Mouse (Mus musculus) hindbrain, embryonic 14.5 days (tissue): ENCODE results near the gene Gpam. TPM values are rescaled to one million over a fixed set of nuclear protein-coding genes. Genes with fewer than 3 reads are reported as not detected.

ENCODE experiments used
- ATAC-seq: fragments of 200-750 bp; cut with Nextera tagmentation; 2 replicates; pipeline ENCODE4 v1.8.0; 2017; ENCODE audit warnings: moderate number of reproducible peaks, mild to moderate bottlenecking, moderate TSS enrichment, moderate library complexity; ENCODE audit not compliant: low FRiP score
- DNase-seq: peaks from one replicate; pipeline ENCODE4 v3.0.0-alpha.2; 2015; ENCODE audit warnings: low spot score
- H3K27ac ChIP-seq: fragments of 300-500 bp; sonication (generic); 2 replicates; pipeline ENCODE4 v1.5.1; 2014; ENCODE audit warnings: mild to moderate bottlenecking, moderate library complexity
- H3K27me3 ChIP-seq: fragments of 300-500 bp; sonication (generic); 2 replicates; pipeline ENCODE4 v1.6.1; 2014; ENCODE audit warnings: mild to moderate bottlenecking, low read length, mixed read lengths; ENCODE audit not compliant: control insufficient read depth, insufficient read depth
- H3K36me3 ChIP-seq: fragments of 300-500 bp; sonication (generic); replicated peaks from 2 replicates; pipeline ENCODE4 v1.6.1; 2014; ENCODE audit not compliant: control insufficient read depth, insufficient read depth
- H3K4me1 ChIP-seq: fragments of 300-500 bp; sonication (generic); replicated peaks from 2 replicates; pipeline ENCODE4 v1.6.1; 2014; ENCODE audit warnings: antibody characterized with exemption, low read length, mixed read lengths; ENCODE audit not compliant: control insufficient read depth, insufficient read depth
- H3K4me2 ChIP-seq: fragments of 300-500 bp; sonication (generic); replicated peaks from 2 replicates; pipeline ENCODE4 v1.6.1; 2014; ENCODE audit warnings: mild to moderate bottlenecking, moderate library complexity
- H3K4me3 ChIP-seq: fragments of 300-500 bp; sonication (generic); replicated peaks from 2 replicates; pipeline ENCODE4 v1.5.1; 2014; ENCODE audit warnings: mild to moderate bottlenecking, low read length
- H3K9ac ChIP-seq: fragments of 300-500 bp; sonication (generic); 2 replicates; pipeline ENCODE4 v1.6.1; 2014
- H3K9me3 ChIP-seq: fragments of 300-500 bp; sonication (generic); 2 replicates; pipeline ENCODE4 v1.6.1; 2016; ENCODE audit warnings: low read length; ENCODE audit not compliant: control insufficient read depth
- WGBS: fragments of 180-500 bp; shearing (Covaris S2); extraction: QIAGEN DNeasy Blood & Tissue Kit; methylation state at CpG from one replicate; pipeline ENCODE4 v1.1.7; 2014; 5-methylcytosine and 5-hydroxymethylcytosine counted together
- polyA plus RNA-seq: library from polyadenylated mRNA; unstranded; fragments of >200 nt; fragmentation: Nextera tagmentation; extraction: Ambion mirVana; gene quantifications from 2 replicates; pipeline ENCODE4 v1.2.1, GENCODE M21; 2014

Gpam gene
- polyA plus RNA-seq, 1 experiment from 2014 or later: 26.8 TPM

GRCm38 (mm10) chr19:55132476-55132875 is 5.4 kb upstream of the Gpam start:
- 82% methylated on average over 3 of the region's 3 CpGs for WGBS
- H3K27me3 ChIP-seq: no peaks in the 10 kb centered on the region

GRCm38 (mm10) chr19:55131747-55132146 is 4.7 kb upstream of the Gpam start:
- Histone ChIP-seq H3K4me1 (no peaks in the 10 kb centered on the region), H3K9ac (no peak overlapping the region), H3K27ac (no peak overlapping the region), H3K9me3 (no peaks in the 10 kb centered on the region), H3K4me3 (no peak overlapping the region), H3K36me3 (no peaks in the 10 kb centered on the region), H3K27me3 (no peaks in the 10 kb centered on the region), H3K4me2 (no peak overlapping the region)
- no peak for ATAC-seq
- DNase-seq: no peak
- WGBS: 37% methylated on average over 1 of the region's 1 CpGs

More at GRCm38 (mm10) chr19:55132476-55132875, 5.4 kb upstream of the Gpam start:
- Histone ChIP-seq H3K36me3 (no peaks in the 10 kb centered on the region), H3K4me1 (peaks cover 4% of the 10 kb centered on the region; the same call in 1 of the 2 replicates), H3K9me3 (no peaks in the 10 kb centered on the region), H3K27ac (no peak overlapping the region), H3K4me3 (no peak overlapping the region), H3K9ac (no peak overlapping the region), H3K4me2 (no peak overlapping the region)
- no peak for ATAC-seq
- no peak for DNase-seq

DNA sequence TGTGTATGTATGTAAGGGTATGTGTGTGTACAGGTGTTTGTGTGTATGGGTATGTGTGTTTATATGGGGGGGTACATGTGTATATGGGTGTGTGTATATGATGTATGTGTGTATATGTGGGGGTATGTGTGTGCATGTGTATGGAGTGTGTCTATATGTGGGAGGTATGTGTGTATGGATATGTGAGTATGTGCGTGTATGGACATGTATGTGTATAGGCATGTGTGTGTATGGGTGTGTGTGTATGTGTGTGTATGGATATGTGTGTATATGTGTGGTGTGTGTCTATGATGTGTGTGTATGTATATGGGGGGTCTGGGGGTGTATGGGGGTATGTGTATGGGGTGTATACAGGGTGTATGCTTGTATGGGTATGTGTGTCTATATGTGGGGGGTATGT is 1.4 kb upstream of the Gpam start:
- H3K27me3 ChIP-seq: no peaks in the 10 kb centered on the region
- H3K4me2 ChIP-seq: no peak overlapping the region
- ATAC-seq (no peak), DNase-seq (no peak)
- no peak overlapping the region for H3K27ac ChIP-seq
- no peaks in the 10 kb centered on the region for H3K36me3 ChIP-seq
- no peak overlapping the region for H3K4me3 ChIP-seq
- no peaks in the 10 kb centered on the region for H3K9me3 ChIP-seq
- 95% methylated on average over 1 of the region's 1 CpGs for WGBS
- H3K4me1 ChIP-seq: peaks cover under 1% of the 10 kb centered on the region; the same call in 1 of the 2 replicates
- no peak overlapping the region for H3K9ac ChIP-seq

GRCm38 (mm10) chr19:55125456-55125855 is 1.6 kb downstream of the Gpam start:
- H3K27ac ChIP-seq: no peak overlapping the region
- peaks cover 13% of the 10 kb centered on the region for H3K4me1 ChIP-seq
- H3K9me3 ChIP-seq: no peaks in the 10 kb centered on the region
- no peak overlapping the region for H3K4me3 ChIP-seq
- H3K36me3 ChIP-seq: no peaks in the 10 kb centered on the region
- 91% methylated on average over 3 of the region's 3 CpGs for WGBS
- H3K27me3 ChIP-seq: no peaks in the 10 kb centered on the region
- ATAC-seq (no peak), DNase-seq (no peak)
- H3K9ac ChIP-seq: no peak overlapping the region
- H3K4me2 ChIP-seq: no peak overlapping the region

- H3K4me3 ChIP-seq: no peak overlapping the region
- H3K4me2 ChIP-seq: no peak overlapping the region
- no peaks in the 10 kb centered on the region for H3K9me3 ChIP-seq
- 19% methylated on average over 11 of the region's 11 CpGs for whole genome bisulfite sequencing
- DNase-seq (peak; percentile 34), ATAC-seq (peak; percentile 80)
- no peaks in the 10 kb centered on the region for H3K36me3 ChIP-seq
- H3K4me1 ChIP-seq: peaks cover 13% of the 10 kb centered on the region
- H3K27me3 ChIP-seq: no peaks in the 10 kb centered on the region
- H3K27ac ChIP-seq: peak overlapping the region; percentile 67
- H3K9ac ChIP-seq: no peak overlapping the region
Observed at GRCm38 (mm10) chr19:55123001-55123536, 4.0 kb downstream of the Gpam start.

GRCm38 (mm10) chr19:55122351-55122980 is 4.6 kb downstream of the Gpam start:
- Histone ChIP-seq H3K4me2 (no peak overlapping the region), H3K9me3 (no peaks in the 10 kb centered on the region), H3K27me3 (no peaks in the 10 kb centered on the region), H3K4me1 (peaks cover 13% of the 10 kb centered on the region), H3K36me3 (no peaks in the 10 kb centered on the region), H3K4me3 (no peak overlapping the region), H3K27ac (peak overlapping the region; percentile 67), H3K9ac (no peak overlapping the region)
- DNase-seq (peak; percentile 39), ATAC-seq (peak; percentile 80)
- WGBS: 41% methylated on average over 4 of the region's 4 CpGs

DNA sequence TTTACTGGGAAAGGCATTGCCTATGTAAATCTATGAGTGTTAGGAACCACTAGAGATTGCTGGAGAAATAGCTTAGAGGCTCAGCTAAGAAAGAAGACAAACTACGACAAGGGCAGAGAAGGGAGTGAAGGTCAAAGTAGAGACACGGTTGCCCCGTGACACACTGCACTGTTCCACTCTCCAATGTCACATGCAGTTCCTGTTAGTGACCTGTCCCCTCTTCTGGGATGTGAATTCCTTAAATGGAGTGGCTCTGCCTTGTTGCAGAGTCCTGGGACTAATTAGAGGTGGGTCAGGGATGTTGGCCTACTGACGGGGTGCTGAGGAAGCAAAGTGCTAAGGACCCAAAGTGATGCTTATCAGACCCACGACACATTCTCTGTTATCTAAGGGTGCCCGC is 5.2 kb downstream of the Gpam start:
- H3K4me2 ChIP-seq: no peak overlapping the region
- H3K4me1 ChIP-seq: peaks cover 13% of the 10 kb centered on the region
- no peak overlapping the region for H3K4me3 ChIP-seq
- H3K36me3 ChIP-seq: no peaks in the 10 kb centered on the region
- no peak for DNase-seq
- no peaks in the 10 kb centered on the region for H3K9me3 ChIP-seq
- H3K9ac ChIP-seq: no peak overlapping the region
- H3K27me3 ChIP-seq: no peaks in the 10 kb centered on the region
- peak overlapping the region; percentile 54; the same call in 1 of the 2 replicates for H3K27ac ChIP-seq
- no peak for ATAC-seq
- 69% methylated on average over 6 of the region's 6 CpGs for WGBS

GRCm38 (mm10) chr19:55120518-55121244 is 6.4 kb downstream of the Gpam start:
- H3K27me3 ChIP-seq: no peaks in the 10 kb centered on the region
- H3K27ac ChIP-seq: no peak overlapping the region
- no peak overlapping the region for H3K4me2 ChIP-seq
- H3K9me3 ChIP-seq: no peaks in the 10 kb centered on the region
- H3K4me3 ChIP-seq: no peak overlapping the region
- DNase-seq: no peak
- H3K36me3 ChIP-seq: no peaks in the 10 kb centered on the region
- 36% methylated on average over 11 of the region's 11 CpGs for WGBS
- peaks cover 13% of the 10 kb centered on the region for H3K4me1 ChIP-seq
- ATAC-seq: no peak
- no peak overlapping the region for H3K9ac ChIP-seq

DNA sequence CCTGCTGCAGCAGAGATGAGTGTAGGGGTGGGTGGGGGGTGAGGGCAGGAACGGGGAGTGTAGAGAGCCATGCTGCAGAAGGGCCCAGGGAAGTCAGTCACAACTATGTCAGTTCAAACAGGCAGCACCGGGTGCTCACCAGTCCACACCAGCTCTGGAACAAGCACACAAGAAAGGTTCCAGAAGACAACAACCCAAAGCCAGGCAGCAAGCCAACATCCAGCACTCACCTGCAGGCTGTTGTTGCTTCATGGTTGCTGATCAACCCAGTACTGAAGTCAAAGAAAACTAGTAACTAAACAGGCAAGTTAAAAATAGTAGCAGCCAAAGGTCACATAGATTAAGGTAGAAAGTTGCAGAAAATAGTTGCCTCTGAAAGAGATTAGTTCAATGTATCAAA is 7.5 kb downstream of the Gpam start:
- H3K4me3 ChIP-seq: no peak overlapping the region
- H3K27ac ChIP-seq: no peak overlapping the region
- no peak for DNase-seq
- H3K9me3 ChIP-seq: no peaks in the 10 kb centered on the region
- peaks cover 13% of the 10 kb centered on the region for H3K4me1 ChIP-seq
- H3K27me3 ChIP-seq: no peaks in the 10 kb centered on the region
- no peaks in the 10 kb centered on the region for H3K36me3 ChIP-seq
- WGBS: 93% methylated on average over 2 of the region's 2 CpGs
- H3K9ac ChIP-seq: no peak overlapping the region
- no peak for ATAC-seq
- no peak overlapping the region for H3K4me2 ChIP-seq
